Mouse (Mus musculus): ENCODE measurements at regions not wholly inside any gene's neighbourhood (a gene's known extent, or its start where the extent isn't known, plus 50 kb on each side); places are given as distances from the start of the nearest gene placed in this dataset.
A peak's percentile ranks its signal among the peaks of the same experiment; 100 is the strongest.

GRCm38 (mm10) chr14:74249263-74249878 lies 391.3 kb upstream of the Htr2a start:
- H3K27me3 ChIP-seq (ENCODE audit: insufficient read depth, low read length) = no peaks in the 10 kb centered on the region
- H3K4me3 ChIP-seq (replicated peaks; ENCODE audit: low read depth, low read length) = no peak overlapping the region
- H3K27ac ChIP-seq = no peak overlapping the region
- no peak overlapping the region for H3K4me2 ChIP-seq (ENCODE audit: low read length)
- no peaks in the 10 kb centered on the region for H3K36me3 ChIP-seq (ENCODE audit: insufficient read depth, low read length)
- DNase-seq (ENCODE audit: low spot score) (no peak), ATAC-seq (replicated peaks; ENCODE audit: low FRiP score, low read depth) (no peak)
- H3K4me1 ChIP-seq (replicated peaks; ENCODE audit: insufficient read depth, low read length) = no peaks in the 10 kb centered on the region
- WGBS = 84% methylated on average over 5 of the region's 5 CpGs
- TF ChIP-seq CTCF (IDR thresholded peaks at IDR 0.05; ENCODE audit: low read depth) = no peak
- H3K9ac ChIP-seq (ENCODE audit: low read depth, low read length) = no peak overlapping the region
- H3K9me3 ChIP-seq (replicated peaks; ENCODE audit: low read length) = no peaks in the 10 kb centered on the region

GRCm38 (mm10) chr14:74250021-74250420 lies 390.6 kb upstream of the Htr2a start:
- Histone ChIP-seq H3K4me3 (replicated peaks; ENCODE audit: low read depth, low read length) (no peak overlapping the region), H3K4me1 (replicated peaks; ENCODE audit: insufficient read depth, low read length) (no peaks in the 10 kb centered on the region), H3K4me2 (ENCODE audit: low read length) (no peak overlapping the region), H3K9me3 (replicated peaks; ENCODE audit: low read length) (no peaks in the 10 kb centered on the region), H3K27ac (no peak overlapping the region), H3K27me3 (ENCODE audit: insufficient read depth, low read length) (no peaks in the 10 kb centered on the region), H3K9ac (ENCODE audit: low read depth, low read length) (no peak overlapping the region), H3K36me3 (ENCODE audit: insufficient read depth, low read length) (no peaks in the 10 kb centered on the region)
- no peak for DNase-seq (ENCODE audit: low spot score)
- no peak for ATAC-seq (replicated peaks; ENCODE audit: low FRiP score, low read depth)
- no peak for TF ChIP-seq CTCF (IDR thresholded peaks at IDR 0.05; ENCODE audit: low read depth)
- 58% methylated on average over 2 of the region's 2 CpGs for WGBS

DNA sequence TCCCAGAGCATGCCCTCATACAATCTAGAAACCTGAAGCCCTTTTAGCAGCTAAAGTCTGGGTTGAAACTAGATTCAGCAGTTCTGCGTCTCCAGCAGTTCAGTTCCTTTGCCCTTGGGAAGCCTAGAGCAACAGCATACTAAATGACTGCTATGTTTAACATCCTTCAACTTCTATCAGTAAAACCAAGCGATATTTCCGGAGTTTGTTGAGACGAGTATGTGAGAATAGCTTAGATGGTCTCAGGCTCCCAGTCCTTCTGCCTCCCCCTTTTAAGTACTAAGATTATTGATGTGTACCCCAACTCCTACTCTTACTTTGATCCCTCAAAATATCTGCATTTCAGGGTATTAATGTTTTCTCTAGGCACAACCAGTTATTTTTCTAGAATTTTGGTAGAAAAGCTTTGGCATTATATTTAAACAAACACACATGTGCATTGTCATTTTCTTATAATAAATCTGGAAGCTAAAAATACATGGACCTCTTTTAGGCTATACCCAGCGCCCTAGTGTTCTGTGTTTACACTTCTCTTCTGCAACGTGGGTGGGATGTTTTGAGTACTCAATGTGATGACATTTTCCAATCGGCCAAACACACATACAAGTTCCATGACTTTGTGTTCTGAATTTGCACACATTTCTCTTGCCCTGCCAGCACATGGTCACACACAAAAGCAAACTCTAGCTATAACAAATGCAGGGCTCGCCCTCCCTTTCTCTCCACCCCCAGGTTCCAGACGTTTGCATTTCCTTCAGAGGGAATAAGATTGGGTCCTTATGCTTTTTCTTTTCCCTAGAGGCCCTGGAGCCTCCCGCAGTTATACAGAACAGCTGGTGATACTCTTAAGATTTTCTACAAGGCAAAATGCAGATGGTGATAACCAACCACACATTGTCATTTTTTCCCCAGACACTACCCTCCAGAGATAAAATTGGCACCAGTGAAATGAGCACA lies 388.2 kb upstream of the Htr2a start:
- Histone ChIP-seq H3K4me2 (ENCODE audit: low read length) (no peak overlapping the region), H3K36me3 (ENCODE audit: insufficient read depth, low read length) (no peaks in the 10 kb centered on the region), H3K27ac (no peak overlapping the region), H3K4me1 (replicated peaks; ENCODE audit: insufficient read depth, low read length) (no peaks in the 10 kb centered on the region), H3K9ac (ENCODE audit: low read depth, low read length) (no peak overlapping the region), H3K4me3 (replicated peaks; ENCODE audit: low read depth, low read length) (no peak overlapping the region), H3K27me3 (ENCODE audit: insufficient read depth, low read length) (no peaks in the 10 kb centered on the region), H3K9me3 (replicated peaks; ENCODE audit: low read length) (no peaks in the 10 kb centered on the region)
- 63% methylated on average over 10 of the region's 10 CpGs for WGBS
- DNase-seq (ENCODE audit: low spot score) = peak; percentile 65
- no peak for ATAC-seq (replicated peaks; ENCODE audit: low FRiP score, low read depth)
- TF ChIP-seq CTCF (IDR thresholded peaks at IDR 0.05; ENCODE audit: low read depth) = no peak

GRCm38 (mm10) chr14:74255000-74255399 lies 385.6 kb upstream of the Htr2a start:
- H3K9ac ChIP-seq (ENCODE audit: low read depth, low read length) = no peak overlapping the region
- no peaks in the 10 kb centered on the region for H3K36me3 ChIP-seq (ENCODE audit: insufficient read depth, low read length)
- H3K4me2 ChIP-seq (ENCODE audit: low read length) = no peak overlapping the region
- H3K4me3 ChIP-seq (replicated peaks; ENCODE audit: low read depth, low read length) = no peak overlapping the region
- no peaks in the 10 kb centered on the region for H3K9me3 ChIP-seq (replicated peaks; ENCODE audit: low read length)
- H3K4me1 ChIP-seq (replicated peaks; ENCODE audit: insufficient read depth, low read length) = no peaks in the 10 kb centered on the region
- H3K27ac ChIP-seq = no peak overlapping the region
- TF ChIP-seq CTCF (IDR thresholded peaks at IDR 0.05; ENCODE audit: low read depth) = no peak
- ATAC-seq (replicated peaks; ENCODE audit: low FRiP score, low read depth) (no peak), DNase-seq (ENCODE audit: low spot score) (no peak)
- H3K27me3 ChIP-seq (ENCODE audit: insufficient read depth, low read length) = no peaks in the 10 kb centered on the region

DNA sequence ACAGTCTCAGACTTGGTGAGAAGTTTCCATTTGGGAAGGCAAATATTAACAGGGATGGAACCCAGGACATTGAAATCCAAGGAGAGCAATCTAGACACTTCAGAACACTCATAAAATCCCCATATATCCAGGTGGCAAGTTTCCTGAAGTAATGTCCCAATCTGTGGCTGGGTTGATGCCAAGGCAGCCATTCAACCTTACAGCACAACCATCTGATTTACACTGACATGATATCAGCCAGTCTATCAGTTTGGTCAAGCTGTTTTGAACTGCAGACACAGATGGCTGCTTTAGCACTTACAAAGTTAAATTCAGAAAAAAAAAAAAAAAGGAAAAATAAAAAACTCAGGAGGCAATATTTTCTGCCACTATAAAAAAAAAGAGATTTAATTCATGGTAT lies 381.2 kb upstream of the Htr2a start:
- H3K4me3 ChIP-seq (replicated peaks; ENCODE audit: low read depth, low read length) = no peak overlapping the region
- H3K9ac ChIP-seq (ENCODE audit: low read depth, low read length) = no peak overlapping the region
- H3K9me3 ChIP-seq (replicated peaks; ENCODE audit: low read length) = no peaks in the 10 kb centered on the region
- no peaks in the 10 kb centered on the region for H3K27me3 ChIP-seq (ENCODE audit: insufficient read depth, low read length)
- H3K4me1 ChIP-seq (replicated peaks; ENCODE audit: insufficient read depth, low read length) = no peaks in the 10 kb centered on the region
- H3K4me2 ChIP-seq (ENCODE audit: low read length) = no peak overlapping the region
- no peak for DNase-seq (ENCODE audit: low spot score)
- H3K27ac ChIP-seq = no peak overlapping the region
- no peaks in the 10 kb centered on the region for H3K36me3 ChIP-seq (ENCODE audit: insufficient read depth, low read length)
- ATAC-seq (replicated peaks; ENCODE audit: low FRiP score, low read depth) = no peak
- TF ChIP-seq CTCF (IDR thresholded peaks at IDR 0.05; ENCODE audit: low read depth) = no peak

- Histone ChIP-seq H3K9ac (ENCODE audit: low read depth, low read length) (no peak overlapping the region), H3K27ac (no peak overlapping the region), H3K4me2 (ENCODE audit: low read length) (no peak overlapping the region), H3K4me1 (replicated peaks; ENCODE audit: insufficient read depth, low read length) (no peaks in the 10 kb centered on the region), H3K4me3 (replicated peaks; ENCODE audit: low read depth, low read length) (no peak overlapping the region), H3K36me3 (ENCODE audit: insufficient read depth, low read length) (no peaks in the 10 kb centered on the region), H3K9me3 (replicated peaks; ENCODE audit: low read length) (no peaks in the 10 kb centered on the region), H3K27me3 (ENCODE audit: insufficient read depth, low read length) (no peaks in the 10 kb centered on the region)
- ATAC-seq (replicated peaks; ENCODE audit: low FRiP score, low read depth) (no peak), DNase-seq (ENCODE audit: low spot score) (no peak)
- WGBS = 66% methylated on average over 1 of the region's 1 CpGs
- TF ChIP-seq CTCF (IDR thresholded peaks at IDR 0.05; ENCODE audit: low read depth) = no peak
Measured at GRCm38 (mm10) chr14:74267086-74267485, 373.6 kb upstream of the Htr2a start.
